Mouse (Mus musculus): ENCODE data around the gene Rnf157. TPM values are rescaled to one million over a fixed set of nuclear protein-coding genes. Genes with fewer than 3 reads are reported as not detected.
A peak's percentile ranks its signal among the peaks of the same experiment; 100 is the strongest.

Gene Rnf157
- polyA plus RNA-seq, 1 experiment from 2014 or later = 18.1 TPM

DNA sequence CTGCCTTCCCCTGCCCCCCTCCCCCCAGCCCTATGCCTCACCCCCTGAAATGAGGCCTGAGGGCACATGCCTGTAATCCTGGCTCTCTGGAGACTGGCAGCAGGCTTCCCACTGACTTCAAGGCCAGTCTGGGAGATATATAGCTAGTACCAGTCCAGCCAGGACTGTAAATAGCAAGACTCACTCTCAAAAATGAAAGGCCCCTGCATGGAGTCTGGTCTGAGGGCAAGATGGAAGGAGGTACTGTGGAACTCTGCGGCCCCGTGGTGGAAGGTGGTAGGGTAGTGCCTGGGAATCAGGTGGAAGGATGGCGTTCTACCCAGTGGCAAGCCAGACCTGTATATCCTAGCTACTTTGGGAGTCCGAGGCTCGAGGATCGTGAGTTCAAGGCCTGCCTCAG lies 31.1 kb upstream of the Rnf157 start:
- no peak overlapping the region for H3K4me2 ChIP-seq
- no peak overlapping the region for H3K27ac ChIP-seq (ENCODE audit: low read depth, low read length)
- H3K9ac ChIP-seq (ENCODE audit: low read length) = no peak overlapping the region
- no peak overlapping the region for H3K4me3 ChIP-seq (ENCODE audit: low read depth, low read length)
- peaks cover 5% of the 10 kb centered on the region; the same call in 1 of the 2 replicates for H3K27me3 ChIP-seq (ENCODE audit: control insufficient read depth, insufficient read depth, low read length)
- 89% methylated on average over 6 of the region's 6 CpGs for WGBS
- H3K4me1 ChIP-seq (ENCODE audit: control insufficient read depth, insufficient read depth, low read length) = no peaks in the 10 kb centered on the region
- H3K9me3 ChIP-seq (ENCODE audit: control insufficient read depth, low read length) = no peaks in the 10 kb centered on the region
- H3K36me3 ChIP-seq (ENCODE audit: control insufficient read depth, insufficient read depth, low read length) = peaks cover 4% of the 10 kb centered on the region; the same call in 1 of the 2 replicates
- DNase-seq (ENCODE audit: low spot score, missing footprints) = peak; percentile 69
- no peak for ATAC-seq (ENCODE audit: low FRiP score)

DNA sequence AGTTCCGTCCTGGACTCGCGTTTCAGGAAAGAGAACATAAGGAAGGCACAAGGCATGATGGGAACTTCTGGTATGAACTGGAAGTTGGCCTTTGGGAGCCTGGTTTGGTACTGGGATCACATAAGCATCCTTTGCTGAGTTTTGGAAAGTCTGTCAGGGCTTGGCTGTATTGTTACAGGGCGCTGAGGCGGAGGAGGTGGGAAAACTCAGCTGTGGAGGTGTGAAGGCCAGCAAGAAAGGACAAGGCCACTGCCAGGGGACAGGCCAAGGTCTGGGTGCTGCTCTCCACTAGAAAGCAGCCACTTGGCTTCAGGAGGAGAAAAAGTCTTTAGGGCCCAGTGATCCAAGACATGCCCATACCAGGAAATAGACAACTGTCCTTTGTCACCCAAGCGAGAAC lies 30.5 kb upstream of the Rnf157 start:
- Histone ChIP-seq H3K27me3 (ENCODE audit: control insufficient read depth, insufficient read depth, low read length) (peaks cover 5% of the 10 kb centered on the region; the same call in 1 of the 2 replicates), H3K4me2 (no peak overlapping the region), H3K27ac (ENCODE audit: low read depth, low read length) (no peak overlapping the region), H3K9ac (ENCODE audit: low read length) (no peak overlapping the region), H3K9me3 (ENCODE audit: control insufficient read depth, low read length) (no peaks in the 10 kb centered on the region), H3K36me3 (ENCODE audit: control insufficient read depth, insufficient read depth, low read length) (peaks cover 4% of the 10 kb centered on the region; the same call in 1 of the 2 replicates), H3K4me3 (ENCODE audit: low read depth, low read length) (no peak overlapping the region), H3K4me1 (ENCODE audit: control insufficient read depth, insufficient read depth, low read length) (no peaks in the 10 kb centered on the region)
- no peak for DNase-seq (ENCODE audit: low spot score, missing footprints)
- ATAC-seq (ENCODE audit: low FRiP score) = no peak
- WGBS = 87% methylated on average over 6 of the region's 6 CpGs

DNA sequence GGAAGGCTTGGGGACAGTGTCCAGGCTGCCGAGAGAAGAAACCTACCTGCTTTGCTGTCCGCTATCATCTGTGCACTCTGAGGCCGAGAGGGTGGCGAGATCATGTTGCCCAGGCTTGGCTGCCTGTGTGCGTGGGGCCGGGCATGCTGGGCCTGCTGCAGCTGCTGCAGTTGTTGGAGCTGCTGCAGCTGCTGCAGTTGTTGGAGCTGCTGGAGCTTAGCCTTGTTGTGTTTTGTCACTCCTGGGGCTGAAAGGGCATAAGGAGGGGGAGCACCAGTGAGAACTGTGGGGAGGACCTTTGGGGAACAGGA lies 30.0 kb upstream of the Rnf157 start:
- H3K36me3 ChIP-seq (ENCODE audit: control insufficient read depth, insufficient read depth, low read length) = peaks cover 4% of the 10 kb centered on the region; the same call in 1 of the 2 replicates
- no peak overlapping the region; the same call in 1 of the 2 replicates for H3K9ac ChIP-seq (ENCODE audit: low read length)
- H3K4me3 ChIP-seq (ENCODE audit: low read depth, low read length) = no peak overlapping the region
- DNase-seq (ENCODE audit: low spot score, missing footprints) = no peak
- WGBS = 79% methylated on average over 6 of the region's 6 CpGs
- ATAC-seq (ENCODE audit: low FRiP score) = no peak
- peaks cover 5% of the 10 kb centered on the region; the same call in 1 of the 2 replicates for H3K27me3 ChIP-seq (ENCODE audit: control insufficient read depth, insufficient read depth, low read length)
- H3K4me2 ChIP-seq = no peak overlapping the region
- H3K27ac ChIP-seq (ENCODE audit: low read depth, low read length) = no peak overlapping the region
- no peaks in the 10 kb centered on the region for H3K4me1 ChIP-seq (ENCODE audit: control insufficient read depth, insufficient read depth, low read length)
- H3K9me3 ChIP-seq (ENCODE audit: control insufficient read depth, low read length) = no peaks in the 10 kb centered on the region

GRCm38 (mm10) chr11:116442129-116442866 lies 29.5 kb upstream of the Rnf157 start:
- H3K9me3 ChIP-seq (ENCODE audit: control insufficient read depth, low read length) = no peaks in the 10 kb centered on the region
- peaks cover 5% of the 10 kb centered on the region; the same call in 1 of the 2 replicates for H3K27me3 ChIP-seq (ENCODE audit: control insufficient read depth, insufficient read depth, low read length)
- peaks cover 8% of the 10 kb centered on the region; the same call in 1 of the 2 replicates for H3K36me3 ChIP-seq (ENCODE audit: control insufficient read depth, insufficient read depth, low read length)
- H3K27ac ChIP-seq (ENCODE audit: low read depth, low read length) = no peak overlapping the region
- WGBS = 83% methylated on average over 15 of the region's 15 CpGs
- H3K9ac ChIP-seq (ENCODE audit: low read length) = no peak overlapping the region; the same call in 1 of the 2 replicates
- no peak overlapping the region for H3K4me2 ChIP-seq
- no peaks in the 10 kb centered on the region; the same call in 1 of the 2 replicates for H3K4me1 ChIP-seq (ENCODE audit: control insufficient read depth, insufficient read depth, low read length)
- DNase-seq (ENCODE audit: low spot score, missing footprints) (peak; percentile 75), ATAC-seq (ENCODE audit: low FRiP score) (no peak)
- no peak overlapping the region for H3K4me3 ChIP-seq (ENCODE audit: low read depth, low read length)

- ATAC-seq (ENCODE audit: low FRiP score) = no peak
- H3K36me3 ChIP-seq (ENCODE audit: control insufficient read depth, insufficient read depth, low read length) = peaks cover 11% of the 10 kb centered on the region; the same call in 1 of the 2 replicates
- H3K4me3 ChIP-seq (ENCODE audit: low read depth, low read length) = no peak overlapping the region
- H3K27ac ChIP-seq (ENCODE audit: low read depth, low read length) = no peak overlapping the region
- H3K9me3 ChIP-seq (ENCODE audit: control insufficient read depth, low read length) = no peaks in the 10 kb centered on the region
- H3K4me2 ChIP-seq = no peak overlapping the region
- H3K27me3 ChIP-seq (ENCODE audit: control insufficient read depth, insufficient read depth, low read length) = no peaks in the 10 kb centered on the region
- H3K4me1 ChIP-seq (ENCODE audit: control insufficient read depth, insufficient read depth, low read length) = peaks cover 13% of the 10 kb centered on the region
- DNase-seq (ENCODE audit: low spot score, missing footprints) = peak; percentile 77
- H3K9ac ChIP-seq (ENCODE audit: low read length) = no peak overlapping the region
- WGBS = 83% methylated on average over 7 of the region's 7 CpGs
Measured at GRCm38 (mm10) chr11:116440408-116441068, 27.7 kb upstream of the Rnf157 start.

GRCm38 (mm10) chr11:116439269-116440240 lies 26.7 kb upstream of the Rnf157 start:
- no peak overlapping the region for H3K4me2 ChIP-seq

DNA sequence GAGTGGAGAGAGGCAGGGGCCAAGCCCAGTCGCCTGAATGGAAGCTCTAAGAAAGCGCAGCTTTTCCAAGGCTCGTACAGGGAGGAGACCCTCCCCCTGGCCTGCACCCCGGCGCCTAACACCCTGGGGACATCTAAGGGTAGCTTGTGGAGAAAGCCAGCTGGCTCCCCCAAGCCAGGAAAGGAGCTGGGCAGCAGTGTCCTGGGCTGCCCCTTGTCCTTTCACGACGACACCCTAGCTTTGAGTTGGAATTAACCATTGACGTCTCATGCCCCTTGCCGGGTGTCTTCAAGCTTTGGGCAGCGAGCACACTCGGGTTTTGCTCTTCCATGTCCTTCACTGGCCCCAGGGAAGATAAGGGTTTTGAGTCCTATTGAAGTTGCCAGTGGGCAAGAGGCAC lies 24.7 kb upstream of the Rnf157 start:
- H3K9me3 ChIP-seq (ENCODE audit: control insufficient read depth, low read length) = no peaks in the 10 kb centered on the region
- H3K9ac ChIP-seq (ENCODE audit: low read length) = no peak overlapping the region
- H3K27me3 ChIP-seq (ENCODE audit: control insufficient read depth, insufficient read depth, low read length) = no peaks in the 10 kb centered on the region
- no peak overlapping the region for H3K4me2 ChIP-seq
- 89% methylated on average over 11 of the region's 11 CpGs for WGBS
- no peak overlapping the region for H3K27ac ChIP-seq (ENCODE audit: low read depth, low read length)
- H3K4me1 ChIP-seq (ENCODE audit: control insufficient read depth, insufficient read depth, low read length) = peaks cover 17% of the 10 kb centered on the region
- H3K36me3 ChIP-seq (ENCODE audit: control insufficient read depth, insufficient read depth, low read length) = peaks cover 11% of the 10 kb centered on the region; the same call in 1 of the 2 replicates
- H3K4me3 ChIP-seq (ENCODE audit: low read depth, low read length) = no peak overlapping the region
- DNase-seq (ENCODE audit: low spot score, missing footprints) = no peak
- no peak for ATAC-seq (ENCODE audit: low FRiP score)

More at GRCm38 (mm10) chr11:116439269-116440240, 26.7 kb upstream of the Rnf157 start:
- Histone ChIP-seq H3K9me3 (ENCODE audit: control insufficient read depth, low read length) (no peaks in the 10 kb centered on the region), H3K27ac (ENCODE audit: low read depth, low read length) (no peak overlapping the region), H3K4me3 (ENCODE audit: low read depth, low read length) (no peak overlapping the region), H3K27me3 (ENCODE audit: control insufficient read depth, insufficient read depth, low read length) (no peaks in the 10 kb centered on the region), H3K36me3 (ENCODE audit: control insufficient read depth, insufficient read depth, low read length) (peaks cover 11% of the 10 kb centered on the region; the same call in 1 of the 2 replicates), H3K9ac (ENCODE audit: low read length) (no peak overlapping the region), H3K4me1 (ENCODE audit: control insufficient read depth, insufficient read depth, low read length) (peaks cover 17% of the 10 kb centered on the region)
- ATAC-seq (ENCODE audit: low FRiP score) (no peak), DNase-seq (ENCODE audit: low spot score, missing footprints) (peak; percentile 77)
- WGBS = 89% methylated on average over 19 of the region's 19 CpGs

- Histone ChIP-seq H3K9ac (ENCODE audit: low read length) (no peak overlapping the region), H3K9me3 (ENCODE audit: control insufficient read depth, low read length) (no peaks in the 10 kb centered on the region), H3K4me3 (ENCODE audit: low read depth, low read length) (no peak overlapping the region), H3K4me2 (no peak overlapping the region), H3K4me1 (ENCODE audit: control insufficient read depth, insufficient read depth, low read length) (peaks cover 17% of the 10 kb centered on the region), H3K27ac (ENCODE audit: low read depth, low read length) (no peak overlapping the region), H3K27me3 (ENCODE audit: control insufficient read depth, insufficient read depth, low read length) (no peaks in the 10 kb centered on the region), H3K36me3 (ENCODE audit: control insufficient read depth, insufficient read depth, low read length) (peaks cover 11% of the 10 kb centered on the region; the same call in 1 of the 2 replicates)
- no peak for ATAC-seq (ENCODE audit: low FRiP score)
- 76% methylated on average over 4 of the region's 4 CpGs for WGBS
- peak; percentile 78 for DNase-seq (ENCODE audit: low spot score, missing footprints)
Measured at GRCm38 (mm10) chr11:116436725-116437331, 24.0 kb upstream of the Rnf157 start.
